Mouse (Mus musculus) midbrain, embryonic 12.5 days (tissue): ENCODE measurements at regions not wholly inside any gene's neighbourhood (a gene's known extent, or its start where the extent isn't known, plus 50 kb on each side); places are given as distances from the start of the nearest gene placed in this dataset.

Experiments
- ATAC-seq: fragments of 200-750 bp; cut with Nextera tagmentation; 2 replicates; pipeline ENCODE4 v1.8.0; 2017; ENCODE audit warnings: low read depth, moderate TSS enrichment, moderate library complexity; ENCODE audit not compliant: low FRiP score
- H3K27ac ChIP-seq: fragments of 300-500 bp; sonication (generic); replicated peaks from 2 replicates; pipeline ENCODE4 v1.5.1; 2016; ENCODE audit warnings: mild to moderate bottlenecking
- H3K27me3 ChIP-seq: fragments of 300-500 bp; sonication (generic); 2 replicates; pipeline ENCODE4 v1.6.1; 2016; ENCODE audit warnings: mild to moderate bottlenecking
- H3K36me3 ChIP-seq: fragments of 300-500 bp; sonication (generic); 2 replicates; pipeline ENCODE4 v1.6.1; 2016
- H3K4me1 ChIP-seq: fragments of 300-500 bp; sonication (generic); 2 replicates; pipeline ENCODE4 v1.6.1; 2016
- H3K4me2 ChIP-seq: fragments of 300-500 bp; sonication (generic); replicated peaks from 2 replicates; pipeline ENCODE4 v1.6.1; 2016; ENCODE audit warnings: mild to moderate bottlenecking, moderate library complexity
- H3K4me3 ChIP-seq: fragments of 300-500 bp; sonication (generic); 2 replicates; pipeline ENCODE4 v1.5.1; 2016; ENCODE audit warnings: mild to moderate bottlenecking
- H3K9ac ChIP-seq: fragments of 300-500 bp; sonication (generic); replicated peaks from 2 replicates; pipeline ENCODE4 v1.6.1; 2016; ENCODE audit warnings: mild to moderate bottlenecking, moderate library complexity
- H3K9me3 ChIP-seq: fragments of 300-500 bp; sonication (generic); 2 replicates; pipeline ENCODE4 v1.6.1; 2016; ENCODE audit warnings: mild to moderate bottlenecking
- WGBS: fragments of 180-500 bp; shearing (Covaris S2); methylation state at CpG from one replicate; pipeline ENCODE4 v1.1.7; 2016; 5-methylcytosine and 5-hydroxymethylcytosine counted together

DNA sequence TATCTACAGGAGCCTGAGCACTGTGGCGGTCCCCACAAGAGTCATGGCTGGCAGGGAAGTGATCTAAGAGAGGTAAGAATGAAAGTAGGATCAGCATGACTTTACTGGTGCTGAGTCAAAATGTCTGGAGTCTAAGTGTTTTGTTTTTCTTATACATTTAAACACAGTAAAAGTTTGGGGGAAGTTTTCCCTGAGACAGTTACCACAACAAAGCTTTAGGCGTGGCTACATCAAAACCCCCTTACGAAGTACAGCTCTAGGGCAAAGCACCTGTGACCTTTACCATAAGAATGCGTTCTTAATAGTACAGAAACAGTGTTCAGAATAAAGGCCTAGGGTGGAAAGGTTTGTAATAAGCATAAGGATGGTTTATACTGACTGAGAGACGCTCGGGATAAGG, 254.4 kb upstream of the Kdm8 start:
- no peaks in the 10 kb centered on the region for H3K4me1 ChIP-seq
- no peaks in the 10 kb centered on the region for H3K36me3 ChIP-seq
- H3K27ac ChIP-seq, result no peak overlapping the region
- H3K9ac ChIP-seq, result no peak overlapping the region
- no peak overlapping the region for H3K4me3 ChIP-seq
- 73% methylated on average over 6 of the region's 6 CpGs for WGBS
- H3K4me2 ChIP-seq, result no peak overlapping the region
- H3K27me3 ChIP-seq, result no peaks in the 10 kb centered on the region
- no peak for ATAC-seq
- no peaks in the 10 kb centered on the region for H3K9me3 ChIP-seq

DNA sequence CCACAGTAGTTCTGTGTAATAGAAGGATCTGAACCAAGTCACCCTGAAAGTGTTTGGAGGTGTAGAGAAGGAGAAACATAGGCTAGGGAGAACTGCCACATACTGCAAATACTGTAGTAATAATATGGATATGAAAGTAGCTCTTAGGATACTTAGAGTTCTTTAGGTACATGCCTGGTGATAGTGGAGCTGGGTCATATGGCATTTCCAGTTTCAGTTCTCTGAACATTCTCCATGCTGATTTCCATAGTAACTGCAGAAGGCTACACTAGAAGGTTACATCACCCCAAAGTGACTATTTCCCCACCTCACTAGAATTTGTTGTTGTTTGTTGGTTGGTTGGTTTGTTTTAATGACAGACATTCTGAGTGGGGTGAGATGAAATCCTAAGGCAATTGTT, 253.2 kb upstream of the Kdm8 start:
- Histone ChIP-seq H3K4me2 (no peak overlapping the region), H3K27me3 (no peaks in the 10 kb centered on the region), H3K9ac (no peak overlapping the region), H3K4me1 (no peaks in the 10 kb centered on the region; the same call in 1 of the 2 replicates), H3K27ac (no peak overlapping the region), H3K4me3 (no peak overlapping the region), H3K36me3 (no peaks in the 10 kb centered on the region), H3K9me3 (no peaks in the 10 kb centered on the region)
- no peak for ATAC-seq

DNA sequence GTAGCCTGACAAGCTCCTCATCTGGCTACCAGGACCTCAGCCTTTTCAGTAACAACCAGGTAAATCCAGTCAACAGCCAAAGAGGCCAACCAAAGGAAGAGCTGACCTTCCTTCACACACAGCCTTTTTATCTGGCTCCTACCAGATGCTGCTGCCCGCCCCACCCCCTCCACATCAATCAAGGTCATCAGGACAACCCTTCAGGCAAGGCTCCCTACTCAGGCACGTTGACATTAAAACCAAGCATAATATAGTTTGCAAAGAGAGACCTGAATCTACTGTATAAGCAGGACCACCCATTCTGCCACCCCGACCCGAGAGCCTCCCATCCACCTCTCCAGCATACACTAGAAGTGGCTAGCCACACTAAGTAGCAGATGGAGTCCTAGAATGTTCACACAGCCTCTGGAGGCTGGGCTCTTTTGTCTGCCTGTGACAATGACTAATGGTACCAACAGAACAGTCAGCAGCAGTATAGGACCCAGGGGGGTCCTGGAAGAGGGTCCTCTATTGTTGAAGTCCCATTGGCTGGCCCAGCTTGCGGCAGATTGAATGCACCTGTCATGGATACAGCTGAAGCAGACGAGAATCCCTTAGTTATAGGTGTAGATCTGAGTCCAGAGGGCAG, 233.0 kb upstream of the Kdm8 start:
- no peaks in the 10 kb centered on the region for H3K4me1 ChIP-seq
- H3K36me3 ChIP-seq, result no peaks in the 10 kb centered on the region
- H3K4me3 ChIP-seq, result no peak overlapping the region
- H3K9ac ChIP-seq, result no peak overlapping the region
- ATAC-seq, result no peak
- no peak overlapping the region for H3K4me2 ChIP-seq
- H3K9me3 ChIP-seq, result no peaks in the 10 kb centered on the region
- no peaks in the 10 kb centered on the region for H3K27me3 ChIP-seq
- WGBS, result 78% methylated on average over 6 of the region's 6 CpGs
- no peak overlapping the region for H3K27ac ChIP-seq

DNA sequence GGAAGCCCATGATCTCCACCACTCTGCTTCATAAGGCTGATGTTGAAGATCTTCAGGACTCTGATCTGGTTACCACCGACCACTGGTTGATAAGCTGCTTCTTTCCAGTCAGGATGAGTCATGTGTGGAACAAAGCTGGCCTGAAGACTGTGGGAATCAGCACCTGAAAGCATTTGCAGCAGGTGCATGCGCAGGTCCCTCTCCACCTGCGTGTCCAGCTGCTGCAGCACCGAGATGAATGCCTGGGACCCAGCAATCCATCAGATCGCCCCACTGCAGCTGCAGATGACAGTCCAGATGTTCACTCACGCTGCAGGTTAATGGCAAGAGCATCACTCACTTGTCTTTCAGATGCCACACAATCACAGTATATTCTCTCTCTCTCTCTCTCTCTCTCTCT, 230.4 kb upstream of the Kdm8 start:
- Histone ChIP-seq H3K4me3 (no peak overlapping the region), H3K9ac (no peak overlapping the region), H3K27me3 (no peaks in the 10 kb centered on the region), H3K36me3 (no peaks in the 10 kb centered on the region), H3K9me3 (no peaks in the 10 kb centered on the region), H3K4me2 (no peak overlapping the region), H3K27ac (no peak overlapping the region), H3K4me1 (no peaks in the 10 kb centered on the region)
- ATAC-seq, result no peak
- 87% methylated on average over 6 of the region's 6 CpGs for WGBS

DNA sequence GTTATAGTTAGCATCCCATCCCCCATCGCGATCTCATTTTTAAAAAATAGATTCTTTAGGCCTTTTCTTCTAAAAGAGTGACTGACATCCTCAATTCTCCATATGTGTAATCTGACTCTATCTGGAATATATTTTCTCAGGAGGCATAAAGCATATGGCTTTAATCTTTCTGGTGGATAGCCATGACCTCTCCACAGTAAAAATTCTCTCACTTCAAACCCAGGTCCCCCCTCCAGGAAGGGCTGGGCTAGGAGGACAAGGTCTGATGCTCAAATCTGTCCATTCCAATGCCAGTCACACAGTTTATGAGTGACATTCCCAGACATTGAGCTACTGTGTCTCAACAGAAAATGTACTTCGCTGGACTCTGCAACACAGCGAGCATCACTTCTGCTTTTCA, 226.8 kb upstream of the Kdm8 start:
- Histone ChIP-seq H3K27me3 (no peaks in the 10 kb centered on the region), H3K4me3 (no peak overlapping the region), H3K4me2 (no peak overlapping the region), H3K27ac (no peak overlapping the region), H3K9me3 (no peaks in the 10 kb centered on the region), H3K9ac (no peak overlapping the region), H3K4me1 (no peaks in the 10 kb centered on the region), H3K36me3 (no peaks in the 10 kb centered on the region)
- no peak for ATAC-seq
- 91% methylated on average over 4 of the region's 4 CpGs for WGBS

DNA sequence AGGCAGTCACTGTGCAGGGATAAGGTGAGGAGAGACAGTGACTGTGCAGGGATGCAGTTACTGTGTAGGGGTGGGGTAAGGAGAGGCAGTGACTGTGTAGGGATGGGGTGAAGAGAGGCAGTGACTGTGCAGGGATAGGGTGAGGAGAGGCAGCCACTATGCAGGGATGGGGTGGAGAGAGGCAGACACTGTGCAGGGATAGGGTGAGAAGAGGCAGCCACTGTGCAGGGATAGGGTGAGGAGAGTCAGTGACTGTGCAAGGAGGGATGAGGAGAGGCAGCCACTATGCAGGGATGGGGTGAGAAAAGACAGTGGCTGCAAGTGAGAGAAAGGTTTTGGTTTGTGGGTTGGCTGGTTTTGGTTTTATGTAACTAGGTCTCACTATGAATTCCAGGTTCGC, 221.8 kb upstream of the Kdm8 start:
- no peak overlapping the region for H3K4me2 ChIP-seq

DNA sequence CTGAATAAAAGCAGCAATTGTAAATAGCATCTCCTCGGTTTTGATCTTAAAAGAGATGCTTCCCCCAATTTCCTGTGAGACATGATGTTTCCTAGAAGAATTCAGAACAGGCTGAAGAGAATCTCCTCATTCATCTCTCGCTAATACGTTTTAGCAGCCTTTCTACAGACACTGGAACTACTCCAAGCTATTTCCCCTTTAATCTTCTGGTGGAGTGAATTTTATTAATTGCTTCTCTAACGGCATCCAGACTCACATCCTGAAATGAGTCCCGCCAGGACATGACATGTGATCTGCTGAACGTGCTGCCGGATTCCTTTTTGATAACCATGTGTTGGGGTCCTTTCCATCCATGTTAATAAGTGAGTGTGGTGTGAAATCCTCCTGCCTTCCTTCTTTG, 209.6 kb upstream of the Kdm8 start:
- Histone ChIP-seq H3K9me3 (no peaks in the 10 kb centered on the region), H3K9ac (no peak overlapping the region), H3K36me3 (no peaks in the 10 kb centered on the region), H3K4me3 (no peak overlapping the region), H3K27me3 (no peaks in the 10 kb centered on the region), H3K27ac (no peak overlapping the region), H3K4me1 (no peaks in the 10 kb centered on the region), H3K4me2 (no peak overlapping the region)
- WGBS, result 77% methylated on average over 7 of the region's 7 CpGs
- no peak for ATAC-seq

More for the DNA sequence above, 221.8 kb upstream of the Kdm8 start:
- Histone ChIP-seq H3K9ac (no peak overlapping the region), H3K27ac (no peak overlapping the region), H3K27me3 (no peaks in the 10 kb centered on the region), H3K9me3 (no peaks in the 10 kb centered on the region), H3K36me3 (no peaks in the 10 kb centered on the region), H3K4me3 (no peak overlapping the region), H3K4me1 (no peaks in the 10 kb centered on the region)
- ATAC-seq, result no peak
- 94% methylated on average over 1 of the region's 1 CpGs for WGBS

DNA sequence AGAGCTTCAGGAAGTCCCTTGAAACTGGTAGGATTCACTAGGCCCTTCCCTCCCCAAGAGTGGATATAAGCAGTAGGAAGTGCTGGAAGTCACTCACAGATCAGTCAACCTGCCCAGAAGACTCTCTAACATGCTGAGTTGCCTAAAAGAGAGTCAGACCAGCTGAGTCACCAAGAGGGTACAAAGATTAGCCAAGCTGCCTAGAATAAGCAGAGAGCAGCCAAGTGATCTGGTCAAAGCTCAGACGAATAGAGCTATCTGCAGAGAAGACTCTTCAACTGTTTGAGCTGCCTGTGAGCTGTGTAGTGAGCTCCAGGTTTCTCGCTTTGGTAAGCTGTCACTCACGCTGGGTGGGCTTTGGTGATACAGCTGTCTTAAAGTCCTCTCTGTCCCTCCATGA, 207.4 kb upstream of the Kdm8 start:
- Histone ChIP-seq H3K27ac (no peak overlapping the region), H3K4me3 (no peak overlapping the region), H3K9me3 (no peaks in the 10 kb centered on the region), H3K9ac (no peak overlapping the region), H3K27me3 (no peaks in the 10 kb centered on the region), H3K4me2 (no peak overlapping the region), H3K36me3 (no peaks in the 10 kb centered on the region), H3K4me1 (no peaks in the 10 kb centered on the region)
- ATAC-seq, result no peak
- 84% methylated on average over 3 of the region's 3 CpGs for WGBS

DNA sequence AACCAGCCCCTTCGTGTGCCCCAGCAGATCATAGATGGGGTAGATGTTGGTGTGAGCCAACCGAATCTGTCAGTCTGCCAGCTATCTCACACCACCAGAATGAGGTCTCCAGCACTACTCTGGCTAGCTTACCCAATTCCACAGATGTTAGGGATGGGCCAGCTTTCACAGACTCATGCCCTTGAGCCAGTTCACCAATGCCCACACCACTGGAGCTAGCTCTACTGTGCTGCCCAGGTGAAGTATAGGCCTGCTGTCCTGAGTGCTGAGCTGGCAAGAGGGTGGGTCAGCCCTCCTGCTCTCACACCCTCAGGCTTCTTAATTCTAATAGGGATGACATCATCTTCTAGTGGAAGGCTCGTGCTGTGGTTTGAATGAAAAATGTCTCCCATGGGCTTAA, 201.5 kb upstream of the Kdm8 start:
- no peak overlapping the region for H3K9ac ChIP-seq
- no peak for ATAC-seq
- no peak overlapping the region for H3K4me2 ChIP-seq
- no peaks in the 10 kb centered on the region for H3K36me3 ChIP-seq
- 82% methylated on average over 3 of the region's 3 CpGs for WGBS
- no peaks in the 10 kb centered on the region for H3K4me1 ChIP-seq
- H3K4me3 ChIP-seq, result no peak overlapping the region
- H3K27ac ChIP-seq, result no peak overlapping the region
- H3K27me3 ChIP-seq, result no peaks in the 10 kb centered on the region
- no peaks in the 10 kb centered on the region for H3K9me3 ChIP-seq

DNA sequence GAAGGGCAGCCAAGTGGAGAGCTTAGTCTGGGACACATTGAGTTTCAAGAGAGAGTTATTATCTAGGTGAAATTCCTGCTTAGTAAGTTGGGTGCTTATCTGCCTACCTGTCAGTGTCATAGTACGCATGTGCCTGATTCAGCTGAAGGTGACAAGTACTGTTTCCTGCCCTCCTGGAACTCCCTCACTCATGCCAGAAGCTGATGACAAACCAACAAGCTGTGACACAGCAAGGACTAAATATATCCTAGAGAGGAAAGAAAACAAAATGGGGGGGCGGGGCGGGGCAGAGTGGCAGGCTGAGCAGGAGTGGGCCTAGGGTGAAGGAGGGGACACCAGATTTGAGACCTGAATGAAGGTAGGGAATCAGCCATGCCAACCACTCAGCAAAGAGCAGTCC, 196.1 kb upstream of the Kdm8 start:
- Histone ChIP-seq H3K4me3 (no peak overlapping the region), H3K36me3 (no peaks in the 10 kb centered on the region), H3K9ac (no peak overlapping the region), H3K4me1 (no peaks in the 10 kb centered on the region; the same call in 1 of the 2 replicates), H3K9me3 (no peaks in the 10 kb centered on the region), H3K4me2 (no peak overlapping the region), H3K27ac (no peak overlapping the region), H3K27me3 (no peaks in the 10 kb centered on the region)
- ATAC-seq, result no peak
- 97% methylated on average over 3 of the region's 3 CpGs for WGBS

DNA sequence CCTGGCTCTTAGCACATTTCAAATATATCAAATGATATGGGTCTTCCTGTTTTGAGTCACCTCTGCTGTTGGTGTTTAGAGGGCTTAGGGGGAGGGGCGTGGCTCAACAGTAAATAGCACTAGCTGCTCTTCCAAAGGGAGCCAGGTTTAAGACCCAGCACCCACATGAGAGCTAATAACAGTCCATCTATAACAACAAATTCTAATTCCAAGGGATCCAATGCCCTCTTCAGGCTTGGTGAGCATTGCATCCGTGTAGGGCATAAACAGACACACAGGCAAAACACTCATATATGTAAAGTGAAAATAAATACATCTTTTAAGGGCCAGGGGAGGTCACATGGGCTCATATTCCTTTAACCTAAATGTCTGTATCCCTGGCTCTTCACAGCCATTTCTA, 194.1 kb upstream of the Kdm8 start:
- no peak for ATAC-seq
- Histone ChIP-seq H3K27ac (no peak overlapping the region), H3K4me1 (peaks cover 7% of the 10 kb centered on the region; the same call in 1 of the 2 replicates), H3K4me3 (no peak overlapping the region), H3K36me3 (no peaks in the 10 kb centered on the region), H3K4me2 (no peak overlapping the region), H3K9ac (no peak overlapping the region), H3K27me3 (no peaks in the 10 kb centered on the region), H3K9me3 (no peaks in the 10 kb centered on the region)
- WGBS, result 74% methylated on average over 2 of the region's 2 CpGs

DNA sequence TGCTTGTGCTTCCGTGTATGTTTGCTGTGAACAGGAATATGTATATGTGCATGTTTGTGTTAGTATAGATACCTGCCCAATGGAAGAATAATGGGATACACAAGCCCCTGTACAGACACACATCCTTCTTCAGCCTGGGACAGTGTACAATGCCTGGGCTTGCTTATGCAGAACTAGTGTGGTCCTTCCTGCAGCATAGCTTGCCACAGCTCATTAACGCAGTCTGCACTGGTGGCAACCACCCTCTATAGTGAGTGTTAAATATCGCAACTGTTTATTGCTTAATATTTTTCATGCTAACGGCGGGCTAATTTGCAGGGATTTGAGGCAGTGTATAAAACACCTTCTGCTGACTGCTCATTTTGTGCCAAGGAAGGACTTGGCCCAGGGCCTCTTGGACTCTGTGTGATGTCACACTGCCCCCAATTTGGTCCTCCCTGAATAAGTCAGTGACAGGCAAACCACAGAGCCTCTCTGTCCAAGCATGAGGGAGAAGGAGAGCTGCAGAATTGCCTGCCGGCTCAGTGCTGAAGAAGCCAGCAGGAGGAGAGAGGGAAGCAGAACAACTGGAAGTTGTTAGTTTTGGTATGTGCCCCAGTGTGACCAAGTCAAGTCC, 193.4 kb upstream of the Kdm8 start:
- no peaks in the 10 kb centered on the region for H3K27me3 ChIP-seq
- no peak for ATAC-seq
- H3K4me3 ChIP-seq, result no peak overlapping the region

DNA sequence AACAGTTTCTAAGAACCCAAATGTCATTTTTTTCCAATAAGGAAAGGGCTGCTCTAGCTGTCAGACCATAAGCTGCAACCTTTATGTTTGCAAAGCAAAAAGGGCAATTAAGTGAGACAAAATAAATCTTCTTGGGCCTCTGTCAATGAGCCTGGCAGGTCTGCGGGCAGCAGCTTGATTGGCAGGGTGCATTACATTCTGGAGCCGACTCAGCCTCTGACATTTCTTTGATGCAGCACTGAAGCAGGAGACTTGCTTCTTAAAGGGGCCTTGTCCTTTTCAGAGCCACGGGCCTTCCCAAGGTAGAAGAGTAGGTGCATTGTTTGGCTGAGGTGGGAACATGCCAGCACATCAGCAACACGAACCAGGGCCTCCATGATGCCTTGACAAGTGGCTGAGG, 190.2 kb upstream of the Kdm8 start:
- H3K9ac ChIP-seq, result no peak overlapping the region
- no peaks in the 10 kb centered on the region for H3K36me3 ChIP-seq
- H3K27me3 ChIP-seq, result no peaks in the 10 kb centered on the region
- H3K4me1 ChIP-seq, result peaks cover 7% of the 10 kb centered on the region; the same call in 1 of the 2 replicates
- H3K4me3 ChIP-seq, result no peak overlapping the region
- H3K9me3 ChIP-seq, result no peaks in the 10 kb centered on the region
- ATAC-seq, result no peak
- H3K4me2 ChIP-seq, result no peak overlapping the region
- WGBS, result 43% methylated on average over 4 of the region's 4 CpGs
- H3K27ac ChIP-seq, result no peak overlapping the region

More for the DNA sequence above, 193.4 kb upstream of the Kdm8 start:
- no peak overlapping the region for H3K27ac ChIP-seq
- peaks cover 7% of the 10 kb centered on the region; the same call in 1 of the 2 replicates for H3K4me1 ChIP-seq
- WGBS, result 79% methylated on average over 6 of the region's 6 CpGs
- no peak overlapping the region for H3K4me2 ChIP-seq
- no peaks in the 10 kb centered on the region for H3K9me3 ChIP-seq
- H3K9ac ChIP-seq, result no peak overlapping the region
- no peaks in the 10 kb centered on the region for H3K36me3 ChIP-seq
